Mouse (Mus musculus) leukemia stem cell, adult 10-12 weeks (primary cell): ENCODE measurements around the gene Tmem147. TPM values are rescaled to one million over a fixed set of nuclear protein-coding genes. Genes with fewer than 3 reads are reported as not detected.

Source experiments
- polyA plus RNA-seq: library from polyadenylated mRNA; stranded (reverse); fragments of >175 nt; gene quantifications from 2 replicates; pipeline ENCODE4 v1.2.3, GENCODE M21; 2012; ENCODE audit warnings: low replicate concordance

Gene Tmem147
- polyA plus RNA-seq = 134 and 143 TPM in 2 replicates

DNA sequence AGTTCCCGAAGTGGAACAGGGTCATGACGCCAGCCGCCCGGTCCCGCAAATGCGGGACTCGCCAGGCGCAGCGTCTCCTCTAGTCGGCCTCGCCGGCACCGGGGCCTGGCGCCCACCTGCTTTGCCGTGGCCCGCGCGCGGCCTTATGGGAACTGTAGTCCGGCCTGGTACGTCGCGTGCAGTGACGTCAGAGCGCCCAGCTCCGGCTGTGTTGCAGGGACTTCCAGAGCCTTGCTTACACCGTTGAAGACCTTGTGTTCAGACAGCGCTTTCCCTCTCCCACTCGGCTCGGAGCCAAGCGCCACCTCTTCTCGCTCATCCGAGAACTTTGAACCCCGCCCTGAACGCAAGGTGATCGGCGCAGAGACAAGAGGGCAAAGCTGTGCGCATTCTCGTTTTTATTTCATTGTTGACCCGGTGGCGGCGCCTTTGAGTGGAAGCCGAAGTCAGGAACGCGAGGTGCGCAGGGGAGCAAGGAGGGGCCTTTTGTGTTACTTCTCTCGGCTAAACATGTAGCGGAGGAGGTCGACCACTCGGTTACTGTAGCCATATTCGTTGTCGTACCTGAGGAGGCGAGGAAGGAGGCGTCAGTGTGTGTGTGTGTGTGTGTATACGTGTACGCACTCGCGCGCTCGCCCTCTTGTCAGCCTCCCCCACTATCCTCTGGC, at the start of gene Tmem147:
Gene Tmem147 (minus strand): TSS at position 145 of the 668 bp plus-strand sequence.

DNA sequence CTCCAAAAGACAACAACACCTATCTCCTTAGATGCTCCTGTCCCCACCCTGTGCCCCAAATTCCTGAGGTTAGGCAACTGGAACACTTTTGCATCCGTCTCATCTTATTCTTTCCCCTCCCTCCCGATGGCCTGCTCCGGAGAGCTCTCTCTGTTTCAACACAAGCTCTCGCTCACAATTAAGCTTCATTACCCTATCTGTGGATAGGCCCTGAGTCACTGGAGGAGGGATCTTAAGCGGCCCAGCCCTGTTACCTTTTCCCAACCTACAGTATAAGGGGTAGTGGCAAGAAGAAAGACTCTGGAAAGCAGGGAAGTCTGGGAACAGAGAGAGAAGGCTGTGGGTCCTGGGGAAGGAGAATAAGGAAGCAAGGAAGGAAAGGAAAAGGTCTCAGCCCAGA, 34.1 kb upstream of the Tmem147 start, which contains the start of gene Dmkn:
Gene Dmkn (plus strand): TSS at position 301 of the 400 bp plus-strand sequence.

DNA sequence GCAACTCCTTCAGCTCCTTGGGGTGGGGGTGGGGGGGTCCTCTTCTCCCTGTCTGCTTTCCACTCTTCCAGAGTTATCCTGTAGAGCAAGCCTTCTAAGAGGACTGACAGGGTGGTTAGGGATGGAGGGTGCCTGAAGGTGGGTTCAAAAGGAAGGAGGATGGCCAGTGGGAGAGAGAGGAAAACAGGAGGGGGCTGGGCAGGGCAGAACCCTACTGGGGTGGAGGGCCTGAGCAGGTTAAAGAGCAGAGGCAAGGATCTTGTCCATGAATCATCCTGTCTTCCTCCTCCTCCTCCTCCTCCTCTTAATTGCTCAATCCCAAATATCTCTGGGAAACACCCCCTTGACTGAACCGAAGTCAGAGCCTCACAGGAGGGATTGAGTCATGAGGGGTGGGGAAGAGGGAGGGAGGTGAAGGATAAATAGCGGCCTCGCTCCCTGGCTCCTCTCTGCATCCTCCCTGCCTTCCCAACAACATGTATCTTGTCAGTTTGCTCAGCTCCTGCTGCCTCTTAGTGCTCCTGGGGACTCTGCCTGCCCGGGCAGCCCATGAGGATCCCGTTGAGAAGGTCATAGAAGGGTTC, 21.8 kb upstream of the Tmem147 start, which contains the start of gene Sbsn:
Gene Sbsn (plus strand): TSS at position 386 of the 584 bp plus-strand sequence.

DNA sequence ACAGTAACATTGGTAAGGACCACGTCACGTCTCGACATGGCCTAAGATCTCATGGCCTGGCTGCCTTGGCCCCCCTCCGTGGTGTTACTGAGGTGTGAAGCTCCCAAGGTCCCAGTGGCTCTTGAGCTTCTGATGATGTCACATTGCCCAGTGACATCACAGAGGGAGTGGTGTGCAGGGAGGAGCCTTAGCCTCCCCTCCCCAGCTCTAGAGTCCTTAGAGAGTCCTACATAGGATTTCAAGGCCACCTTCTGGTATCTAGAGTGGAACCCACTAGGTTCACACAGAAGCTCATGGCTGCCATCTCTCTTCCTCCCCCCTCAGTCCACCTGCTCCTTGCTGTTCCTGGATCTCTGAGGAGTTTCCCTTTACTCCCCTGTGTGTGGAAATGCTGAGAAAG, 14.3 kb upstream of the Tmem147 start, which contains the start of gene Gapdhs:
Gene Gapdhs (minus strand): TSS at position 65 of the 400 bp plus-strand sequence.

DNA sequence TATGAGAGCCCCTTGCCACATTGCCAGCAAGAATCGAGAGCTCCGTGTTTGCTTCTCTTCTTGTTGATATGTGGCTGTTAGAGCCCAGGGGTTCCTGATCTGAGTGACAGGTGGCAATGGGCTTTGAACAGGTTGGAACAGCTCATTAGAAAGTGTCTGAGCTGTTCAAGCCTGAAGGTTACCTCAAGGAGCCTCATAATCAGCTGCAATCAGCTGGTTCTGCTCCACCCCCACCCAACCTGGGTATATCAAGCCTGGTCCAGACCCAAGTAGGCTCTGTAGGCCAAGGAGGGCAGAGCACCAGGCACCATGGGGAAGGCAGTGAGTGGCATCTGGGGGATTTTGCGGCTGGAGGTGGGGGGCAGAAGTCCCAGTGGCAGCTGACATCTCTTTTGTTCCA, 17.4 kb downstream of the Tmem147 start, which contains the start of gene Atp4a:
Gene Atp4a (plus strand): TSS at position 268 of the 400 bp plus-strand sequence.

DNA sequence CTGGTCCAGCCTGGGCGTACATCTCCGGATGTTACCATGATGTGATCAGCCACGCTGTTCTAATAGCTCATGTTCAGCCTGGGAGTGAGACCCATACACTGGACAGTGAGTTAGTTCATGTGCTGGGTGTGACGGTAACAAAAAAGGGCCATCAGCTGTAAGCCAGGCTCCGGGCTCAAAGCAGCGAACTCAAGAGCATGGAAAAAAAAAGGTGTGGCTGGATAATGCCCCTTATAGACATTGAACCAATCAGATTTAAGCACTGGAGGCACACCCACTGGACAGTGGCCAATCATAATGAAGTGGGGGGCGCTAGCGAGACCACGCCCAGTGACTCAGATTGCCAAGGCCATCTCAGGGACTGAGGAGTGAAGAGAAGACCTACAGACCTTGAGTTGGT, 30.8 kb downstream of the Tmem147 start, which contains the start of gene 2200002J24Rik:
Gene 2200002J24Rik (plus strand): TSS at position 338 of the 400 bp plus-strand sequence.

Other genes with a start within 250 kb of the Tmem147 start
- gene Prodh2, start 235.9 kb downstream of the Tmem147 start, polyA plus RNA-seq = 0.13 TPM in 1 of 2 replicates, not detected in the other
- 121 and 163 TPM in 2 replicates for gene Arhgap33, start 194.5 kb downstream of the Tmem147 start, polyA plus RNA-seq
- gene Hspb6, start 177.4 kb downstream of the Tmem147 start, polyA plus RNA-seq = 22.9 and 50.6 TPM in 2 replicates
- 29.4 and 49.1 TPM in 2 replicates for gene Proser3, start 177.2 kb downstream of the Tmem147 start, polyA plus RNA-seq
- 59.6 and 64.2 TPM in 2 replicates for gene Lin37, start 169.7 kb downstream of the Tmem147 start, polyA plus RNA-seq
- 12.7 and 61.9 TPM in 2 replicates for gene U2af1l4, start 166.2 kb downstream of the Tmem147 start, polyA plus RNA-seq
- gene Gm49396, start 166.2 kb downstream of the Tmem147 start, polyA plus RNA-seq = 1.2 and 1.6 TPM in 2 replicates
- gene Psenen, start 165.9 kb downstream of the Tmem147 start, polyA plus RNA-seq = 17.5 and 44.6 TPM in 2 replicates
- gene Igflr1, start 164.1 kb downstream of the Tmem147 start, polyA plus RNA-seq = 8.1 and 20.3 TPM in 2 replicates
- 143 and 153 TPM in 2 replicates for gene Kmt2b, start 140.8 kb downstream of the Tmem147 start, polyA plus RNA-seq
- gene Zbtb32, start 130.6 kb downstream of the Tmem147 start, polyA plus RNA-seq = 133 and 177 TPM in 2 replicates
- gene Upk1a, start 116.7 kb downstream of the Tmem147 start, polyA plus RNA-seq = 1.3 TPM in 1 of 2 replicates, not detected in the other
- 47.1 and 83.9 TPM in 2 replicates for gene Cox6b1, start 103.4 kb downstream of the Tmem147 start, polyA plus RNA-seq
- gene Etv2, start 93.7 kb downstream of the Tmem147 start, polyA plus RNA-seq = 0.35 TPM in 1 of 2 replicates, not detected in the other
- 329 and 344 TPM in 2 replicates for gene Rbm42, start 79.2 kb downstream of the Tmem147 start, polyA plus RNA-seq
- gene Haus5, start 64.5 kb downstream of the Tmem147 start, polyA plus RNA-seq = 7.2 and 44.1 TPM in 2 replicates
- gene Pmis2, start 57.9 kb downstream of the Tmem147 start, polyA plus RNA-seq = not detected in 2 replicates
- not detected in 2 replicates for gene 2200002J24Rik, start 30.6 kb downstream of the Tmem147 start, polyA plus RNA-seq
- gene Atp4a, start 17.3 kb downstream of the Tmem147 start, polyA plus RNA-seq = 0.20 TPM in 1 of 2 replicates, not detected in the other
- gene Gapdhs, start 14.1 kb upstream of the Tmem147 start, polyA plus RNA-seq = not detected in 2 replicates
- gene Sbsn, start 21.9 kb upstream of the Tmem147 start, polyA plus RNA-seq = 0.48 TPM in 1 of 2 replicates, not detected in the other
- gene Dmkn, start 34.2 kb upstream of the Tmem147 start, polyA plus RNA-seq = not detected in 2 replicates
- not detected in 2 replicates for gene Krtdap, start 58.4 kb upstream of the Tmem147 start, polyA plus RNA-seq
- 0.46 and 5.5 TPM in 2 replicates for gene Ffar2, start 94.2 kb upstream of the Tmem147 start, polyA plus RNA-seq
- gene Ffar3, start 126.6 kb upstream of the Tmem147 start, polyA plus RNA-seq = not detected in 2 replicates
- 3.9 and 5.1 TPM in 2 replicates for gene Ffar1, start 132.0 kb upstream of the Tmem147 start, polyA plus RNA-seq
- 11.3 and 33.3 TPM in 2 replicates for gene Cd22, start 150.8 kb upstream of the Tmem147 start, polyA plus RNA-seq
- gene Mag, start 185.3 kb upstream of the Tmem147 start, polyA plus RNA-seq = 0.84 and 1.1 TPM in 2 replicates
- not detected in 2 replicates for gene Hamp2, start 195.1 kb upstream of the Tmem147 start, polyA plus RNA-seq
- gene Hamp, start 214.5 kb upstream of the Tmem147 start, polyA plus RNA-seq = not detected in 2 replicates
- gene Usf2, start 227.3 kb upstream of the Tmem147 start, polyA plus RNA-seq = 142 TPM in 2 replicates
- gene Lsr, start 243.9 kb upstream of the Tmem147 start, polyA plus RNA-seq = 0.94 and 1.5 TPM in 2 replicates
- gene Fam187b, start 244.2 kb upstream of the Tmem147 start, polyA plus RNA-seq = 0.07 TPM in 1 of 2 replicates, not detected in the other